Mouse (Mus musculus) limb, embryonic 14.5 days (tissue): ENCODE results near the gene Prkaa2. TPM values are rescaled to one million over a fixed set of nuclear protein-coding genes. Genes with fewer than 3 reads are reported as not detected.
"Not testable (repeated sequence)": the region's sequence is repeated elsewhere in the genome, so short reads cannot be mapped to it uniquely, and the experiment has no call there.

Source experiments
- ATAC-seq: fragments of 200-750 bp; cut with Nextera tagmentation; 2 replicates; pipeline ENCODE4 v1.8.0; 2017; ENCODE audit warnings: low read depth, moderate number of reproducible peaks, moderate TSS enrichment; ENCODE audit not compliant: low FRiP score
- DNase-seq: peaks from one replicate; pipeline ENCODE4 v3.0.0-alpha.2; 2015; ENCODE audit warnings: low spot score
- H3K27ac ChIP-seq: fragments of 300-500 bp; sonication (generic); replicated peaks from 2 replicates; pipeline ENCODE4 v1.5.1; 2014; ENCODE audit warnings: low read depth, mild to moderate bottlenecking, low read length, moderate library complexity, mixed read lengths
- H3K27me3 ChIP-seq: fragments of 300-500 bp; sonication (generic); 2 replicates; pipeline ENCODE4 v1.6.1; 2014; ENCODE audit warnings: low read length, mixed read lengths; ENCODE audit not compliant: control insufficient read depth, insufficient read depth
- H3K36me3 ChIP-seq: fragments of 300-500 bp; sonication (generic); 2 replicates; pipeline ENCODE4 v1.6.1; 2014; ENCODE audit warnings: mild to moderate bottlenecking, low read length, moderate library complexity, mixed read lengths; ENCODE audit not compliant: control insufficient read depth, insufficient read depth
- H3K4me1 ChIP-seq: fragments of 300-500 bp; sonication (generic); 2 replicates; pipeline ENCODE4 v1.6.1; 2014; ENCODE audit warnings: antibody characterized with exemption, low read length, mixed read lengths; ENCODE audit not compliant: control insufficient read depth, insufficient read depth
- H3K4me2 ChIP-seq: fragments of 300-500 bp; sonication (generic); replicated peaks from 2 replicates; pipeline ENCODE4 v1.6.1; 2014; ENCODE audit warnings: low read depth, mild to moderate bottlenecking, low read length, moderate library complexity; ENCODE audit not compliant: severe bottlenecking
- H3K4me3 ChIP-seq: fragments of 300-500 bp; sonication (generic); replicated peaks from 2 replicates; pipeline ENCODE4 v1.5.1; 2014; ENCODE audit warnings: low read length
- H3K9ac ChIP-seq: fragments of 300-500 bp; sonication (generic); 2 replicates; pipeline ENCODE4 v1.6.1; 2014; ENCODE audit warnings: mild to moderate bottlenecking, low read depth, low read length, moderate library complexity; ENCODE audit not compliant: severe bottlenecking
- H3K9me3 ChIP-seq: fragments of 300-500 bp; sonication (generic); 2 replicates; pipeline ENCODE4 v1.6.1; 2016; ENCODE audit warnings: low read length; ENCODE audit not compliant: control insufficient read depth
- POLR2A ChIP-seq: fragments of 200-500 bp; IDR thresholded peaks from 2 replicates; pipeline ENCODE4 v1.8.0; 2012; ENCODE audit warnings: inconsistent platforms, mild to moderate bottlenecking, moderate library complexity, borderline replicate concordance; ENCODE audit not compliant: insufficient read depth, insufficient read length; ENCODE audit errors: extremely low read depth
- whole genome bisulfite sequencing: fragments of 180-500 bp; shearing (Covaris S2); extraction: QIAGEN DNeasy Blood & Tissue Kit; methylation state at CpG from one replicate; pipeline ENCODE4 v1.1.7; 2014; 5-methylcytosine and 5-hydroxymethylcytosine counted together
- polyA plus RNA-seq, 2 experiments: library from polyadenylated mRNA; depleted of rRNA in 1 of 2; stranded (reverse) in 1 of 2; unstranded in 1 of 2; fragments of >200 nt; fragmentation: Nextera tagmentation in 1 of 2; extraction: Ambion mirVana in 1 of 2; gene quantifications; 2 replicates each; pipeline versions ENCODE4 v1.2.1 to v1.2.3; 2012 to 2014

Gene Prkaa2
- polyA plus RNA-seq, 2 experiments = 1.2 to 1.7 TPM

GRCm38 (mm10) chr4:105016006-105016613 is 93.6 kb downstream of the Prkaa2 start:
- Histone ChIP-seq H3K4me3 (no peak overlapping the region), H3K4me1 (peaks cover 5% of the 10 kb centered on the region; the same call in 1 of the 2 replicates), H3K27me3 (no peaks in the 10 kb centered on the region), H3K9me3 (no peaks in the 10 kb centered on the region), H3K4me2 (no peak overlapping the region), H3K36me3 (no peaks in the 10 kb centered on the region), H3K9ac (no peak overlapping the region), H3K27ac (no peak overlapping the region)
- no peak for TF ChIP-seq POLR2A
- DNase-seq (no peak), ATAC-seq (no peak)
- 77% methylated on average over 4 of the region's 4 CpGs for WGBS

DNA sequence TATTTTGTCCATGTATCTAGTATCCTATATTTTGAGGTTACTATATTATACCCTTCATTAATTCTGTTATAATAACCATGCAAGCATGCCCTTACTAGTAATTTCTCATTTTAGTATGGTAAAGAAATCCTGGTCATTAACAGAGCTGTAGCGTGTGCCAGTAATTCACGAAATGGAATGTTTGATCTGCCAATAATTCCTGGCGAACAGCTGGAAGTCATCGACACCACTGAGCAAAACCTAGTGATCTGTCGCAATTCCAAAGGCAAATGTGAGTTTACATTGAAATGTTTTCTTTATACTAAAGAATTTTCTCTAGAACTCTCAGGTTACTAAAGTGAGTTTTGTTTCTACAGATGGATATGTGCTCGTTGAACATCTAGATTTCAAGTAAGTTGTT is 94.2 kb downstream of the Prkaa2 start:
- TF ChIP-seq POLR2A = no peak
- no peak overlapping the region for H3K27ac ChIP-seq
- H3K9me3 ChIP-seq = no peaks in the 10 kb centered on the region
- no peaks in the 10 kb centered on the region for H3K36me3 ChIP-seq
- no peak overlapping the region for H3K9ac ChIP-seq
- no peak overlapping the region for H3K4me2 ChIP-seq
- ATAC-seq (no peak), DNase-seq (peak; percentile 42)
- H3K4me1 ChIP-seq = peaks cover 5% of the 10 kb centered on the region; the same call in 1 of the 2 replicates
- H3K27me3 ChIP-seq = no peaks in the 10 kb centered on the region
- WGBS = 27% methylated on average over 6 of the region's 6 CpGs
- no peak overlapping the region for H3K4me3 ChIP-seq

GRCm38 (mm10) chr4:105013718-105014117 is 96.0 kb downstream of the Prkaa2 start:
- H3K4me1 ChIP-seq = peaks cover 5% of the 10 kb centered on the region; the same call in 1 of the 2 replicates
- H3K9me3 ChIP-seq = no peaks in the 10 kb centered on the region
- H3K9ac ChIP-seq = no peak overlapping the region
- H3K27me3 ChIP-seq = no peaks in the 10 kb centered on the region
- 92% methylated on average over 7 of the region's 7 CpGs for WGBS
- no peaks in the 10 kb centered on the region for H3K36me3 ChIP-seq
- H3K27ac ChIP-seq = no peak overlapping the region
- no peak overlapping the region for H3K4me3 ChIP-seq
- no peak overlapping the region for H3K4me2 ChIP-seq
- TF ChIP-seq POLR2A = no peak
- no peak for DNase-seq
- ATAC-seq = no peak

GRCm38 (mm10) chr4:105007360-105008018 is 102.2 kb downstream of the Prkaa2 start:
- WGBS = 85% methylated on average over 4 of the region's 4 CpGs
- no peak for TF ChIP-seq POLR2A
- no peaks in the 10 kb centered on the region for H3K9me3 ChIP-seq
- H3K27me3 ChIP-seq = no peaks in the 10 kb centered on the region
- DNase-seq (no peak), ATAC-seq (no peak)
- H3K4me3 ChIP-seq = no peak overlapping the region
- no peak overlapping the region for H3K9ac ChIP-seq
- H3K4me2 ChIP-seq = no peak overlapping the region
- no peaks in the 10 kb centered on the region for H3K36me3 ChIP-seq
- H3K4me1 ChIP-seq = no peaks in the 10 kb centered on the region
- H3K27ac ChIP-seq = no peak overlapping the region

GRCm38 (mm10) chr4:105004649-105005048 is 105.0 kb downstream of the Prkaa2 start:
- 88% methylated on average over 11 of the region's 12 CpGs for WGBS
- H3K36me3 ChIP-seq, H3K4me2 ChIP-seq, H3K27ac ChIP-seq, H3K9ac ChIP-seq, DNase-seq, H3K27me3 ChIP-seq, H3K9me3 ChIP-seq, H3K4me1 ChIP-seq, H3K4me3 ChIP-seq, ATAC-seq: not testable (repeated sequence)
